Mouse (Mus musculus) ES-E14 (cell line): ENCODE measurements at regions not wholly inside any gene's neighbourhood (a gene's known extent, or its start where the extent isn't known, plus 50 kb on each side); places are given as distances from the start of the nearest gene placed in this dataset.
A peak's percentile ranks its signal among the peaks of the same experiment; 100 is the strongest.

Experiments used
- DNase-seq: peaks from one replicate; pipeline ENCODE4 v3.0.0-alpha.2; 2013; ENCODE audit warnings: low read depth, low spot score
- H3K27ac ChIP-seq: 2 replicates; pipeline ENCODE4 v1.5.1; 2012; ENCODE audit warnings: low read depth, mild to moderate bottlenecking, low read length, moderate library complexity, mixed read lengths; ENCODE audit not compliant: poor library complexity, insufficient read depth, severe bottlenecking
- H3K36me3 ChIP-seq: 2 replicates; pipeline ENCODE4 v1.6.1; 2012; ENCODE audit warnings: mild to moderate bottlenecking, low read length, moderate library complexity, mixed read lengths; ENCODE audit not compliant: control insufficient read depth, poor library complexity, insufficient read depth, severe bottlenecking
- H3K4me1 ChIP-seq, 2 experiments: fragments of 150-350 bp in 1 of 2; sonication (generic) in 1 of 2; 2 replicates each; pipeline ENCODE4 v1.6.1; 2012; ENCODE audit warnings: low read length in 2 of 2, mild to moderate bottlenecking in 1 of 2, mixed read lengths in 1 of 2; ENCODE audit not compliant: control insufficient read depth in 2 of 2, insufficient read depth in 2 of 2, poor library complexity in 1 of 2
- H3K4me3 ChIP-seq, 2 experiments: fragments of 150-350 bp in 1 of 2; sonication (generic) in 1 of 2; 2 replicates each; pipeline ENCODE4 v1.5.1; 2012; ENCODE audit warnings: low read length in 2 of 2, low read depth in 1 of 2, mild to moderate bottlenecking in 1 of 2, mixed read lengths in 1 of 2; ENCODE audit not compliant: insufficient read depth in 1 of 2, poor library complexity in 1 of 2, severe bottlenecking in 1 of 2
- H3K9ac ChIP-seq: 2 replicates; pipeline ENCODE4 v1.6.1; 2012; ENCODE audit warnings: low read depth, mild to moderate bottlenecking, low read length, mixed read lengths; ENCODE audit not compliant: poor library complexity, insufficient read depth, severe bottlenecking
- H3K9me3 ChIP-seq: fragments of 150-350 bp; sonication (generic); 2 replicates; pipeline ENCODE4 v1.6.1; 2012; ENCODE audit warnings: low read depth, mild to moderate bottlenecking, low read length; ENCODE audit not compliant: control insufficient read depth, insufficient read depth
- CHD2 ChIP-seq: IDR thresholded peaks from 2 replicates; pipeline ENCODE4 v1.6.1; 2014; ENCODE audit warnings: mild to moderate bottlenecking, low read depth, low read length, inconsistent platforms
- HCFC1 ChIP-seq: IDR thresholded peaks from 2 replicates; pipeline ENCODE4 v1.6.1; 2012; ENCODE audit warnings: low read length, inconsistent platforms, borderline replicate concordance; ENCODE audit not compliant: insufficient read depth
- MAFK ChIP-seq: IDR thresholded peaks from 2 replicates; pipeline ENCODE4 v1.6.1; 2014; ENCODE audit warnings: mild to moderate bottlenecking, low read depth, low read length, inconsistent platforms; ENCODE audit not compliant: insufficient read depth
- ZC3H11A ChIP-seq: IDR thresholded peaks from 2 replicates; pipeline ENCODE4 v1.6.1; 2012; ENCODE audit warnings: low read depth, mild to moderate bottlenecking, inconsistent platforms, low read length, borderline replicate concordance
- ZNF384 ChIP-seq: IDR thresholded peaks from 2 replicates; pipeline ENCODE4 v1.6.1; 2012; ENCODE audit warnings: low read depth, low read length, inconsistent platforms
- in situ Hi-C, 2 experiments: fragments of 600-800 bp; cut with MboI; formaldehyde crosslinking; loops; one replicate each; pipeline ENCODE4 v1.15.1; 2025; ENCODE audit warnings: low sequenced_read_pairs in 2 of 2, inconsistent platforms in 1 of 2; ENCODE audit not compliant: unreplicated experiment in 2 of 2

- Histone ChIP-seq H3K9ac (no peak overlapping the region), H3K27ac (no peak overlapping the region), H3K4me3 (no peak overlapping the region), H3K36me3 (no peaks in the 10 kb centered on the region), H3K9me3 (no peaks in the 10 kb centered on the region), H3K4me1 (peaks cover 2 to 5% of the 10 kb centered on the region in 2 experiments; a peak in 2 of 4 replicates)
- peak; percentile 20 for DNase-seq
- in situ Hi-C loops: loop anchor here in 1 of 2 experiments (25.0 kb wide), 1 partner anchor 478 kb away; the partner anchor contains the start of gene Tgfb2
- no peak for TF ChIP-seq ZNF384
- TF ChIP-seq MAFK: no peak
- TF ChIP-seq CHD2: no peak
- TF ChIP-seq HCFC1: no peak
Measured at GRCm38 (mm10) chr1:186234536-186234935, 117.4 kb upstream of the Lyplal1 start.

- H3K4me1 ChIP-seq: no peaks in the 10 kb centered on the region; a peak in 1 of 4 replicates
- no peak for TF ChIP-seq MAFK
- no peak for TF ChIP-seq ZNF384
- no peak for TF ChIP-seq ZC3H11A
- no peak for TF ChIP-seq CHD2
- no peaks in the 10 kb centered on the region for H3K9me3 ChIP-seq
- no peak overlapping the region for H3K9ac ChIP-seq
- no peak overlapping the region for H3K27ac ChIP-seq
- no peaks in the 10 kb centered on the region for H3K36me3 ChIP-seq
- H3K4me3 ChIP-seq: no peak overlapping the region
- DNase-seq: no peak
- in situ Hi-C loops: loop anchor here in 1 of 2 experiments (25.0 kb wide), 1 partner anchor 482 kb away; the partner anchor contains the start of gene Tgfb2
Measured at GRCm38 (mm10) chr1:186230476-186230875, 113.4 kb upstream of the Lyplal1 start.

- TF ChIP-seq HCFC1 (no peak), ZNF384 (no peak), MAFK (no peak), ZC3H11A (no peak), CHD2 (no peak)
- in situ Hi-C loops: loop anchor here in 1 of 2 experiments (25.0 kb wide), 1 partner anchor 482 kb away; the partner anchor contains the start of gene Tgfb2
- DNase-seq: no peak
- H3K9me3 ChIP-seq: no peaks in the 10 kb centered on the region
- no peaks in the 10 kb centered on the region for H3K4me1 ChIP-seq
- no peak overlapping the region for H3K9ac ChIP-seq
- no peak overlapping the region for H3K4me3 ChIP-seq
- no peaks in the 10 kb centered on the region for H3K36me3 ChIP-seq
- H3K27ac ChIP-seq: no peak overlapping the region
Measured at GRCm38 (mm10) chr1:186229856-186230255, 112.7 kb upstream of the Lyplal1 start.

GRCm38 (mm10) chr1:186228396-186228795, 111.3 kb upstream of the Lyplal1 start:
- Histone ChIP-seq H3K36me3 (no peaks in the 10 kb centered on the region), H3K9me3 (no peaks in the 10 kb centered on the region), H3K27ac (no peak overlapping the region), H3K4me3 (no peak overlapping the region), H3K4me1 (0 out of 4 replicates have a peak, but pooled peaks cover 0 to 4% of the 10 kb centered on the region in 2 experiments), H3K9ac (no peak overlapping the region)
- TF ChIP-seq CHD2 (no peak), MAFK (no peak), HCFC1 (no peak), ZC3H11A (no peak), ZNF384 (no peak)
- in situ Hi-C loops: loop anchor here in 1 of 2 experiments (25.0 kb wide), 1 partner anchor 484 kb away; the partner anchor contains the start of gene Tgfb2
- DNase-seq: no peak

- no peak overlapping the region for H3K9ac ChIP-seq
- in situ Hi-C loops: no loop called here
- no peaks in the 10 kb centered on the region for H3K36me3 ChIP-seq
- H3K9me3 ChIP-seq: no peaks in the 10 kb centered on the region
- TF ChIP-seq HCFC1: no peak
- no peak for TF ChIP-seq ZC3H11A
- no peak for TF ChIP-seq CHD2
- no peak for TF ChIP-seq ZNF384
- TF ChIP-seq MAFK: no peak
- DNase-seq: no peak
- 0 out of 4 replicates have a peak, but pooled peaks cover 0 to 4% of the 10 kb centered on the region in 2 experiments for H3K4me1 ChIP-seq
- no peak overlapping the region for H3K27ac ChIP-seq
- no peak overlapping the region for H3K4me3 ChIP-seq
Measured at GRCm38 (mm10) chr1:186224231-186224630, 107.1 kb upstream of the Lyplal1 start.
